Mouse (Mus musculus) myocyte (in vitro differentiated cells): ENCODE results near the gene Bahcc1. TPM values are rescaled to one million over a fixed set of nuclear protein-coding genes. Genes with fewer than 3 reads are reported as not detected.

ENCODE experiments used
- H3K27me3 ChIP-seq: one replicate; pipeline ENCODE4 v1.6.1; 2011; ENCODE audit not compliant: control insufficient read depth, insufficient read depth, insufficient read length
- H3K36me3 ChIP-seq: one replicate; pipeline ENCODE4 v1.6.1; 2011; ENCODE audit not compliant: control insufficient read depth, insufficient read depth
- H3K4me2 ChIP-seq: one replicate; pipeline ENCODE4 v1.6.1; 2011; ENCODE audit warnings: low read depth, control low read depth
- H3K4me3 ChIP-seq: one replicate; pipeline ENCODE4 v1.5.1; 2011; ENCODE audit warnings: mild to moderate bottlenecking, control low read depth, moderate library complexity
- H3K79me2 ChIP-seq: one replicate; pipeline ENCODE4 v1.6.1; 2011; ENCODE audit not compliant: control insufficient read depth, insufficient read depth
- H3ac ChIP-seq: one replicate; pipeline ENCODE4 v1.6.1; 2011; ENCODE audit not compliant: control insufficient read depth, insufficient read length
- CEBPB ChIP-seq: IDR thresholded peaks from 2 replicates; pipeline ENCODE4 v1.6.1; 2011; ENCODE audit warnings: mild to moderate bottlenecking, moderate library complexity; ENCODE audit not compliant: poor library complexity, insufficient read depth, severe bottlenecking
- E2F4 ChIP-seq: IDR thresholded peaks from one replicate; pipeline ENCODE4 v1.6.1; 2011; ENCODE audit warnings: mild to moderate bottlenecking, control low read depth, moderate library complexity; ENCODE audit not compliant: insufficient read depth
- MAX ChIP-seq: IDR thresholded peaks from one replicate; pipeline ENCODE4 v1.6.1; 2011; ENCODE audit warnings: low read depth, mild to moderate bottlenecking, control low read depth
- MYOD1 ChIP-seq, 3 experiments: IDR thresholded peaks; one replicate each; pipeline ENCODE4 v1.6.1; 2011; ENCODE audit warnings: control low read depth in 2 of 3, low read depth in 2 of 3, mild to moderate bottlenecking in 2 of 3, moderate library complexity in 1 of 3; ENCODE audit not compliant: insufficient read length in 2 of 3, control insufficient read depth in 1 of 3
- MYOG ChIP-seq, 3 experiments: IDR thresholded peaks; one replicate each; pipeline ENCODE4 v1.6.1; 2011; ENCODE audit warnings: control low read depth in 2 of 3, low read depth in 2 of 3, mild to moderate bottlenecking in 2 of 3; ENCODE audit not compliant: insufficient read length in 2 of 3, control insufficient read depth in 1 of 3, insufficient read depth in 1 of 3
- POLR2A ChIP-seq: IDR thresholded peaks from one replicate; pipeline ENCODE4 v1.6.1; 2011; ENCODE audit warnings: low read depth, mild to moderate bottlenecking, control low read depth, moderate library complexity; ENCODE audit not compliant: insufficient read length
- POLR2AphosphoS2 ChIP-seq: IDR thresholded peaks from one replicate; pipeline ENCODE4 v1.6.1; 2011; ENCODE audit warnings: low read depth, control low read depth; ENCODE audit not compliant: insufficient read length
- REST ChIP-seq: IDR thresholded peaks from one replicate; pipeline ENCODE4 v1.6.1; 2011; ENCODE audit warnings: mild to moderate bottlenecking, control low read depth, moderate library complexity; ENCODE audit not compliant: insufficient read depth, insufficient read length
- SRF ChIP-seq: IDR thresholded peaks from one replicate; pipeline ENCODE4 v1.6.1; 2011; ENCODE audit warnings: low read depth; ENCODE audit not compliant: control insufficient read depth, insufficient read length
- TCF12 ChIP-seq: IDR thresholded peaks from one replicate; pipeline ENCODE4 v1.6.1; 2011; ENCODE audit warnings: mild to moderate bottlenecking, control low read depth; ENCODE audit not compliant: poor library complexity, insufficient read depth, severe bottlenecking
- TCF3 ChIP-seq: IDR thresholded peaks from one replicate; pipeline ENCODE4 v1.6.1; 2011; ENCODE audit warnings: low read depth, control low read depth; ENCODE audit not compliant: insufficient read length
- USF1 ChIP-seq: IDR thresholded peaks from one replicate; pipeline ENCODE4 v1.6.1; 2011; ENCODE audit warnings: low read depth, mild to moderate bottlenecking, control low read depth, moderate library complexity
- polyA plus RNA-seq: library from polyadenylated mRNA; unstranded; fragments of >200 nt; fragmentation: generic; extraction: Trizol; gene quantifications from one replicate; pipeline ENCODE4 v1.2.1, GENCODE M21; 2012; ENCODE audit warnings: missing spikeins

Gene Bahcc1
- polyA plus RNA-seq, 1 experiment, result 6.3 TPM

GRCm38 (mm10) chr11:120268195-120268967, 35.6 kb downstream of the Bahcc1 start:
- TF ChIP-seq SRF, result no peak
- no peak for TF ChIP-seq MYOD1 (IDR thresholded peaks at IDR 0.05; ENCODE audit: control insufficient read depth in 1 of 3, insufficient read length in 2 of 3, low read depth in 2 of 3)
- no peak for TF ChIP-seq MAX
- no peak for TF ChIP-seq TCF12
- TF ChIP-seq E2F4, result no peak
- TF ChIP-seq USF1, result no peak
- TF ChIP-seq MYOG (IDR thresholded peaks at IDR 0.05; ENCODE audit: control insufficient read depth in 1 of 3, insufficient read depth in 1 of 3, insufficient read length in 2 of 3, low read depth in 2 of 3), result no peak
- TF ChIP-seq TCF3, result no peak
- TF ChIP-seq POLR2AphosphoS2, result no peak
- no peaks in the 10 kb centered on the region for H3K36me3 ChIP-seq
- no peak overlapping the region for H3ac ChIP-seq
- no peaks in the 10 kb centered on the region for H3K79me2 ChIP-seq
- H3K4me2 ChIP-seq, result peak overlapping the region; percentile 66
- H3K27me3 ChIP-seq, result no peaks in the 10 kb centered on the region
- H3K4me3 ChIP-seq, result no peak overlapping the region

GRCm38 (mm10) chr11:120269007-120269406, 36.3 kb downstream of the Bahcc1 start:
- Histone ChIP-seq H3K4me2 (peak overlapping the region; percentile 66), H3K27me3 (no peaks in the 10 kb centered on the region), H3ac (no peak overlapping the region), H3K4me3 (no peak overlapping the region), H3K36me3 (no peaks in the 10 kb centered on the region), H3K79me2 (no peaks in the 10 kb centered on the region)
- TF ChIP-seq MYOG (IDR thresholded peaks at IDR 0.05; ENCODE audit: control insufficient read depth in 1 of 3, insufficient read depth in 1 of 3, insufficient read length in 2 of 3, low read depth in 2 of 3), result peak in 1 of 3 experiments; percentile 46
- no peak for TF ChIP-seq TCF3
- no peak for TF ChIP-seq POLR2AphosphoS2
- TF ChIP-seq MAX, result no peak
- TF ChIP-seq POLR2A, result no peak
- peak in 2 of 3 experiments; percentile 56 to 69 for TF ChIP-seq MYOD1 (IDR thresholded peaks at IDR 0.05; ENCODE audit: control insufficient read depth in 1 of 3, insufficient read length in 2 of 3, low read depth in 2 of 3)
- no peak for TF ChIP-seq SRF
- TF ChIP-seq REST, result no peak
- TF ChIP-seq CEBPB, result no peak
- no peak for TF ChIP-seq USF1
- TF ChIP-seq TCF12, result no peak
- no peak for TF ChIP-seq E2F4

- Histone ChIP-seq H3K36me3 (no peaks in the 10 kb centered on the region), H3ac (no peak overlapping the region), H3K4me2 (peak overlapping the region; percentile 66), H3K4me3 (no peak overlapping the region), H3K79me2 (no peaks in the 10 kb centered on the region), H3K27me3 (no peaks in the 10 kb centered on the region)
- no peak for TF ChIP-seq MAX
- no peak for TF ChIP-seq E2F4
- peak; percentile 99 for TF ChIP-seq TCF3
- TF ChIP-seq TCF12, result peak; percentile 99
- TF ChIP-seq CEBPB, result no peak
- TF ChIP-seq MYOG (IDR thresholded peaks at IDR 0.05; ENCODE audit: control insufficient read depth in 1 of 3, insufficient read depth in 1 of 3, insufficient read length in 2 of 3, low read depth in 2 of 3), result peak; percentile 90 to 100 (median 99)
- peak; percentile 67 to 100 (median 100) for TF ChIP-seq MYOD1 (IDR thresholded peaks at IDR 0.05; ENCODE audit: control insufficient read depth in 1 of 3, insufficient read length in 2 of 3, low read depth in 2 of 3)
Observed at GRCm38 (mm10) chr11:120269498-120270104, 36.9 kb downstream of the Bahcc1 start.

DNA sequence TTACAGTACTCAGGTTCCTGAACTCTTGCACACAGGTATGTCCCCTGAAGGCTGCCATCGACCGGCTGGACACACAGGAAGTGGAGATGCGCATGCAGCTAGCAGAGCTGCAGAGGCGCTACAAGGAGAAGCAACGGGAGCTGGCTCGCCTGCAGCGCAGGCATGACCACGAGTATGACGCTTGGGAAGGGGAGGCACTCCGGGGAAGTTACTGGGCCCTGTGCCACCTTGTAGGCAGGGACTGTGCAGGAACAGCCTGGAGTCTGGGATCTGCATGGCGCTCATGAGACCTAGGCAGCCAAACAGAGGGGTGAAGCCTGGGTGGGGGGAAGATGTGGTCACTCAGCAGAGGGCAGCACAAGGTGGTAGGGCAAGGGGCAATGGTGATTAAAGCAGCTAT, 46.6 kb downstream of the Bahcc1 start:
- Histone ChIP-seq H3ac (no peak overlapping the region), H3K4me2 (no peak overlapping the region), H3K79me2 (no peaks in the 10 kb centered on the region), H3K4me3 (no peak overlapping the region), H3K27me3 (no peaks in the 10 kb centered on the region), H3K36me3 (no peaks in the 10 kb centered on the region)
- TF ChIP-seq REST (no peak), MYOG (IDR thresholded peaks at IDR 0.05; ENCODE audit: control insufficient read depth in 1 of 3, insufficient read depth in 1 of 3, insufficient read length in 2 of 3, low read depth in 2 of 3) (no peak), TCF3 (no peak), TCF12 (no peak), USF1 (no peak), MAX (no peak), E2F4 (no peak), POLR2A (no peak), CEBPB (no peak), POLR2AphosphoS2 (no peak), SRF (no peak), MYOD1 (IDR thresholded peaks at IDR 0.05; ENCODE audit: control insufficient read depth in 1 of 3, insufficient read length in 2 of 3, low read depth in 2 of 3) (no peak)
